21 mouse cellular contexts compared by ENCODE assay signal in genomic region chr7:125625829-125626228, GRCm38 (mm10). TPM values are rescaled to one million over a fixed set of nuclear protein-coding genes. Genes with fewer than 3 reads are reported as not detected.
DNase-seq lines count a peak whose midpoint lies in the region; ATAC-seq and TF ChIP-seq lines count a peak whose summit lies in the region.
"Had no signal": no experiment of that assay in that cellular context is flagged by ENCODE, and none has a peak within 500 bp of the region (broad histone marks: within the 10 kb centered on the region; RNA-seq: fewer than 3 reads in every experiment).

No protein-coding gene starts in this region.

- H3K9ac ChIP-seq in heart, embryonic 11.5 days (ENCODE audit: low read depth, low read length), result 0 out of 2 replicates have a peak overlapping the region, but pooled peaks have one; percentile 10
- no peak overlapping the region for H3K9ac ChIP-seq in kidney, postnatal 0 days (ENCODE audit: low read depth, low read length)
- H3K9ac ChIP-seq: embryonic facial prominence, embryonic 13.5 days; forebrain, embryonic 12.5 days; heart, embryonic 13.5 days; hindbrain, embryonic 15.5 days had no signal

- H3K4me2 ChIP-seq in heart, embryonic 11.5 days, result no peak overlapping the region
- H3K4me2 ChIP-seq in kidney, postnatal 0 days (ENCODE audit: low read length), result no peak overlapping the region
- H3K4me2 ChIP-seq: embryonic facial prominence, embryonic 13.5 days; forebrain, embryonic 12.5 days; heart, embryonic 13.5 days; hindbrain, embryonic 15.5 days had no signal

- no peak for TF ChIP-seq CTCF in kidney, postnatal 0 days (IDR thresholded peaks at IDR 0.05; ENCODE audit: low read depth)
- TF ChIP-seq CTCF in kidney, adult 2 months (conservative IDR thresholded peaks at IDR 0.05; ENCODE audit: insufficient read depth, insufficient read length, low read depth, low read length), result no peak
- TF ChIP-seq CTCF in bone marrow, adult 2 months (IDR thresholded peaks at IDR 0.05; ENCODE audit: control insufficient read depth, insufficient read depth, low read length), result no peak

- peaks cover 4% of the 10 kb centered on the region; the same call in 1 of the 2 replicates for H3K9me3 ChIP-seq in heart, embryonic 11.5 days (replicated peaks; ENCODE audit: control insufficient read depth, low read length)
- H3K9me3 ChIP-seq in kidney, postnatal 0 days (replicated peaks; ENCODE audit: low read length), result no peaks in the 10 kb centered on the region
- H3K9me3 ChIP-seq: embryonic facial prominence, embryonic 13.5 days; heart, embryonic 13.5 days; hindbrain, embryonic 15.5 days had no signal

- no peak for TF ChIP-seq POLR2A in kidney, adult 2 months (IDR thresholded peaks at IDR 0.05; ENCODE audit: low read depth, low read length)
- TF ChIP-seq POLR2A in bone marrow, adult 2 months (IDR thresholded peaks at IDR 0.05; ENCODE audit: borderline replicate concordance, control insufficient read depth, low read depth, low read length), result no peak

- 60% methylated on average over 7 of the region's 7 CpGs for WGBS in heart, embryonic 11.5 days (ENCODE audit: insufficient replicate concordance)
- 27% methylated on average over 7 of the region's 7 CpGs for WGBS in kidney, postnatal 0 days
- 26% methylated on average over 7 of the region's 7 CpGs for WGBS in kidney, adult 2 months
- 59% methylated on average over 7 of the region's 7 CpGs for WGBS in bone marrow, adult 2 months

- no peak for DNase-seq in heart, adult 18-20 months
- peak; percentile 30 for DNase-seq in kidney, postnatal 0 days (ENCODE audit: low spot score)
- no peak for DNase-seq in kidney, adult 2 months
- peak; percentile 48 to 58 for DNase-seq in spleen, postnatal 36 days (ENCODE audit: low spot score in 2 of 2)
- DNase-seq in spleen, adult 18-20 months, result no peak
- DNase-seq in right cerebral cortex, postnatal 10 days (ENCODE audit: low spot score in 2 of 2), result no peak
- DNase-seq: adrenal gland, adult 8-10 months; adrenal gland, postnatal 36 days; cerebellum, adult 11 months; cerebellum, adult 8-10 months; cerebellum, postnatal 14 days; gastrocnemius, postnatal 14 days; heart, postnatal 36 days had no signal

- H3K27me3 ChIP-seq in heart, embryonic 11.5 days (ENCODE audit: control insufficient read depth, insufficient read depth, low read length), result no peaks in the 10 kb centered on the region
- H3K27me3 ChIP-seq in kidney, postnatal 0 days (ENCODE audit: insufficient read depth, low read length), result no peaks in the 10 kb centered on the region
- H3K27me3 ChIP-seq in kidney, adult 2 months (replicated peaks; ENCODE audit: control insufficient read depth, insufficient read depth, low read length), result no peaks in the 10 kb centered on the region
- H3K27me3 ChIP-seq: embryonic facial prominence, embryonic 13.5 days; forebrain, embryonic 12.5 days; heart, embryonic 13.5 days; hindbrain, embryonic 15.5 days had no signal

- no peaks in the 10 kb centered on the region for H3K36me3 ChIP-seq in heart, embryonic 11.5 days (ENCODE audit: control insufficient read depth, insufficient read depth, low read length)
- H3K36me3 ChIP-seq in kidney, postnatal 0 days (ENCODE audit: insufficient read depth, low read length), result no peaks in the 10 kb centered on the region
- no peaks in the 10 kb centered on the region for H3K36me3 ChIP-seq in kidney, adult 2 months (ENCODE audit: control insufficient read depth, insufficient read depth, low read length)
- H3K36me3 ChIP-seq: embryonic facial prominence, embryonic 13.5 days; forebrain, embryonic 12.5 days; G1E; heart, embryonic 13.5 days; hindbrain, embryonic 15.5 days had no signal

- ATAC-seq in heart, embryonic 11.5 days (replicated peaks; ENCODE audit: insufficient number of reproducible peaks, low FRiP score, low TSS enrichment), result no peak
- no peak for ATAC-seq in kidney, postnatal 0 days (replicated peaks; ENCODE audit: low FRiP score, low read depth)
- ATAC-seq: forebrain, embryonic 16.5 days had no signal

- no peaks in the 10 kb centered on the region; the same call in 1 of the 2 replicates for H3K4me1 ChIP-seq in heart, embryonic 11.5 days (ENCODE audit: control insufficient read depth, insufficient read depth, low read length)
- no peaks in the 10 kb centered on the region for H3K4me1 ChIP-seq in kidney, postnatal 0 days (replicated peaks; ENCODE audit: insufficient read depth, low read length)
- H3K4me1 ChIP-seq in kidney, adult 2 months (ENCODE audit: control insufficient read depth, insufficient read depth, low read length), result no peaks in the 10 kb centered on the region
- H3K4me1 ChIP-seq in bone marrow, adult 2 months (ENCODE audit: control insufficient read depth, insufficient read depth, low read length), result peaks cover 3% of the 10 kb centered on the region; the same call in 1 of the 2 replicates
- H3K4me1 ChIP-seq: embryonic facial prominence, embryonic 13.5 days; forebrain, embryonic 12.5 days; hindbrain, embryonic 15.5 days had no signal

- H3K4me3 ChIP-seq in heart, embryonic 11.5 days (ENCODE audit: low read depth, low read length), result no peak overlapping the region
- no peak overlapping the region for H3K4me3 ChIP-seq in kidney, postnatal 0 days (replicated peaks; ENCODE audit: low read depth, low read length)
- H3K4me3 ChIP-seq in kidney, adult 2 months (ENCODE audit: insufficient read depth, low read depth, low read length), result no peak overlapping the region
- no peak overlapping the region for H3K4me3 ChIP-seq in bone marrow, adult 2 months (replicated peaks; ENCODE audit: control insufficient read depth, low read depth, low read length)
- H3K4me3 ChIP-seq: embryonic facial prominence, embryonic 13.5 days; forebrain, embryonic 12.5 days; heart, embryonic 13.5 days; hindbrain, embryonic 15.5 days had no signal

- no peak overlapping the region for H3K27ac ChIP-seq in heart, embryonic 11.5 days (ENCODE audit: low read depth, low read length)
- no peak overlapping the region for H3K27ac ChIP-seq in kidney, postnatal 0 days
- H3K27ac ChIP-seq in kidney, adult 2 months (ENCODE audit: insufficient read depth, low read depth, low read length), result no peak overlapping the region
- H3K27ac ChIP-seq in bone marrow, adult 2 months (ENCODE audit: control insufficient read depth, insufficient read depth, low read depth, low read length, poor library complexity), result 0 out of 2 replicates have a peak overlapping the region, but pooled peaks have one; percentile 3
- H3K27ac ChIP-seq: embryonic facial prominence, embryonic 13.5 days; forebrain, embryonic 12.5 days; heart, embryonic 13.5 days; hindbrain, embryonic 15.5 days had no signal

RNA-seq across cellular contexts. Expression of gene Il21r, which starts 22.6 kb away (rescaled TPM):
- 0.10 TPM in 1 of 2 replicates, not detected in the other for polyA plus RNA-seq in heart, embryonic 11.5 days (2014; fragmentation: Nextera tagmentation; extraction: Ambion mirVana)
- total RNA-seq in heart, adult 18-20 months (2021), result 1 to 10 TPM in 1 of 2 experiments, under 1 TPM in 1; 0.47 to 2.9 TPM
- polyA plus RNA-seq in kidney, postnatal 0 days (2015; fragmentation: Nextera tagmentation; extraction: Ambion mirVana), result 0.18 and 0.22 TPM in 2 replicates
- polyA plus RNA-seq in kidney, adult 2 months (2012; rRNA removed), result 1.4 and 6.4 TPM in 2 replicates
- polyA plus RNA-seq in bone marrow, adult 2 months (2011; ENCODE audit: insufficient read depth, insufficient read length, low replicate concordance, missing spikeins), result 21.8 and 39.9 TPM in 2 replicates

Comparison
In these comparisons a context has a peak if more than half of its experiments do, and no peak if none do; other contexts are left out.
1. DNase-seq: peak in kidney, postnatal 0 days (single experiment) and spleen, postnatal 36 days (2 of 2); none in heart, adult 18-20 months (0 of 2), kidney, adult 2 months (single experiment), spleen, adult 18-20 months (0 of 2) and right cerebral cortex, postnatal 10 days (0 of 2).